Mouse (Mus musculus) monocyte, adult 2 months (primary cell): ENCODE measurements around the gene Ninl.

ENCODE experiments used
- DNase-seq, 2 experiments: peaks; one replicate each; pipeline ENCODE4 v3.0.0; 2022; ENCODE audit warnings: low spot score in 2 of 2, low read depth in 1 of 2

The Ninl gene

DNA sequence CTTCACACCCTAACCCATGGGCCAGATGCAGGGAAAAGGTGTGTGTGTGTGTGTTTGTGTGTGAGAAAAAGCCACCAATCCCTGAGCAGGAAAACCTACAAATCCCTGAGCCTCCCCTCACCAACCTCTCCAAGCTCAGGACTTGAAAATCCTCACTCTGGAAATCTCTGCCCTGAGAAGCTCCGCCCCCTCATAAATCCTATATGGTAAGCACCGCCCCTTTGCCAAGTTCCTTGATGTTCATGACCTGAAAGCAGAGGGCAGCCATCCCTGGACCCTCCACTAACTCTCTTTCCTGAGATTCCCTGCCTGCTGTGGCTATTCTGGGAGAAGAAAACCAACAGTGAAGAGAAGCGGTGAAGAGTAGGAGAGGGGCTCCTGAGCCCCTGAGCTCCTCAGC lies 40.2 kb downstream of the Ninl start:
- no peak for DNase-seq

DNA sequence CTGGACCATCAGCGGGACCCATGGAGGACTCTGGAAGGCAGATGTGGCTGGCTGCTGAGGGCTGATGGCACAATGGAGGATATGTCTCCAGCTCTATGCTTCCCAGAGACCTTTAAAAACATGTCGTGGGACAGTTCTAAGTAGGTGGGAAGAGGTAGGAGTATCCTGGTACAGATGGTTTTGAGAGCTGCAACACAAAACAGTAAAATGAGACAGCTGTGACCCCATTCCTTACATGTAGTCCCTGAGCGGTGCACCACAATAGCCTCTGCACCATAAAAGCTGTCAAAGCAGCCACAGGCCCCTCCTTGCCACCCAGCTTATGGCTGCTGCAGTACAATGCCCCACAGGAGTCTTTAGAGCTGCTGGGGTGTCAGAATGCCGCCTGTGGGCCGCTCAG lies 41.6 kb downstream of the Ninl start:
- no peak for DNase-seq

- DNase-seq, result no peak
These were observed 43.9 kb downstream of the Ninl start for GRCm38 (mm10) chr2:150995324-150995723.

GRCm38 (mm10) chr2:150991050-150991449 lies 48.1 kb downstream of the Ninl start:
- no peak for DNase-seq

GRCm38 (mm10) chr2:150990506-150990905 lies 48.7 kb downstream of the Ninl start:
- no peak for DNase-seq

- DNase-seq, result no peak
These were observed 53.8 kb downstream of the Ninl start for GRCm38 (mm10) chr2:150985359-150985758.

DNA sequence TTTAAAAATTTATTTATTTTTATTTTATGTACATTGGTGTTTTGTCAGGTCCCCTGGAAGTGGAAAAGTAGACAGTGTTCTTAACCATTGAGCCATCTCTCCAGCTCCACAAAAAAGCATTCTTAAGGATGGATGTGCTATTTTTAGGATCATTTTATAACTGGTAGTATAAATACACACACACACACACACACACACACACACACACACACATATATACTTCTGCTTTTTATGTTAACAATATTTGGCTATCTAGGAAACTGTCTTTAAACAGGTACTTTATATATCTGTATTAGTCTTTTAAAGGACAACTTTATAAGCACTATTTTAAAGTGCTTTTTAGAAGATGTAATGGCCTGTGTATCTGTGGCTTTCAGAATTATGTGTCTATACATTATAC lies 57.1 kb downstream of the Ninl start:
- DNase-seq, result no peak

DNA sequence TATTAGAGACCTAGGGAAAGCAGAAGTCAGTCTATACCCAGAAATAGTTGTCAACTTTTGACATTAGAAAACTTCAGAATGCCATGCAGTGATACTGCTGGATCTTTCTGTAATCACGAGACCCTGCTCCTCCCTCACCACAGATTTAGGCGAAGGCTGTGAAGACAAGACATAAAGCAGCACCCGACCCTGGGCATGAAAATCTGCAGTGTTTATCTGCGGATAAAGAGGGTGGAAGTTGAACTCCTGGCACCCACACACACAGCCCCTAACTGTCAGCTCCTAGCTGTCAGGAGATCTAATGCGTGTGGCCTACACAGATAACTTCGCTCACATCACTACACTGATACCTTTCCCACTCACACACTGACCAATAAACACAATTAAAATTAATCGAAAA lies 57.7 kb downstream of the Ninl start:
- no peak for DNase-seq

DNA sequence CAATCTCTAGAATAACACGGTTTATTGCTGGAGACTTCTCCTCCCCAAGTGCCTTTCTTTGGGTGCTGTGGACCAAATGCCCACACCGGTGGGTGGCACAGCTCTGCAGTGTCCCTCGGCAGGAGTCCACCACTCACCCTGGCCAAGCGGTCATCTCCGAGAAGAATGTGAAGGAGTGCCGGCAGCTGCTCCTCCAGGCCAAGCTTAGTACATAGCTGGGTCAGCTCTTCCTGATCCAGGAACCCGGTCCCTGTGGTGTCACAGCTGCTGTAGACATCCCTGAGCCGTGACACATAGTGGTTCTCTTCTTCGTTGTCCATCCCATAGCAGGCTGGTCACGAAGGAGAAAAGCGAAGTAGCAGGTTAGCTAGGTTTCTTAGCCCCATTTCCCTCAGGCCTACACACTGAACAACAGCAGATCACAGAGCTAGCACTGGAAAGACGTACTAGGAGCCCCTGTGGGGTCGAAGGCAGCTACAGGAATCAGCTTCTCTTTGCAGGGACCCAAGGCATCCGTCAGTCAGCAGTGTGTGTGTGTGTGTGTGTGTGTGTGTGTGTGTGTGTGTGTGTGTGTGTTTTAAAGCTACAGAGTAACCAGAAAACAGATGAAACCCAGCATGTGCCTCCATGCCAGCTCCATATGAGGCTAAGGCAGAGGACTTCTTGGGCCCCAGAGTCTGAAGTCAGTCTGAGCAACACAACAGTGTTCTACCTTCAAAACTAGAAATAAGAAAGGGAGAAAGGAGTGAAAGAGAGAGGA lies 59.1 kb downstream of the Ninl start:
- no peak for DNase-seq

GRCm38 (mm10) chr2:150978791-150979190 lies 60.4 kb downstream of the Ninl start:
- DNase-seq, result no peak

DNA sequence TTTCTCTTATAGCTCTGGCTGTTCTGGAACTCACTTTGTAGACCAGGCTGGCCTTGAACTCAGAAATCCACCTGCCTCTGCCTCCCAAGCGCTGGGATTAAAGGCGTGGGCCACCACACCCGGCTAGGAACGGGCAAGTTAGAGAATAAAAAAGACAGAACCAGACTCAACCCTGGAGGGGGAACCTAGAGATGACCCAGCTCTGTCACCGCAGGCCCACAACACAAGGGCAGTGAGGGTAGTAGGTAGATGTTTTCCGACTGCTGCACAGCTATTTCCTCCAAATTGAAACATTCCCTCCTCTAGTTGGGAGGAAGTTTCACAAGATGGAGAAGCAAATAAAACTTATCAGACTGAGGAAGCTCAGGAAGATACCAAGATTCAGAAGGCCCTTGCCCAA lies 61.5 kb downstream of the Ninl start:
- no peak for DNase-seq

GRCm38 (mm10) chr2:150976871-150977270 lies 62.3 kb downstream of the Ninl start:
- no peak for DNase-seq

- no peak for DNase-seq
These were observed 65.6 kb downstream of the Ninl start for GRCm38 (mm10) chr2:150973401-150974115.

DNA sequence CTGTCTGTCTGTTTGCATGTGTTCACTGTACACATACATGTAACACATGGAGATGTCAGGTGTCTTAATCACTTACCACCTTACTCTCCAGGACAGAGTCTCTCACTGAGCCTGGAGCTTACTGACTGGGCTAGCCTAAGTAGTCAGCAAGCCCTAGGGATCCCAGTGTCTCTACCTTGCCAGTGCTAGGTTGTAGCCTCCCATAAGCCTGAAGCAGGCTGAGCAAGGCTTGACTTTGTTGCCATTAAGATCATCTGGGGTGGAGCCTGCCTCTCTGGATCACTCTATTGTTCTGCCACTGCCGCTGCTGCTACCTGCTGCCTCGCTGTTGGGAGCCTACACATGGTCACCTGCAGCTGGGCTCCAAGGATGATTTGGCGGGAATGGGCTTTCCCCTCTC lies 66.5 kb downstream of the Ninl start:
- DNase-seq, result no peak

DNA sequence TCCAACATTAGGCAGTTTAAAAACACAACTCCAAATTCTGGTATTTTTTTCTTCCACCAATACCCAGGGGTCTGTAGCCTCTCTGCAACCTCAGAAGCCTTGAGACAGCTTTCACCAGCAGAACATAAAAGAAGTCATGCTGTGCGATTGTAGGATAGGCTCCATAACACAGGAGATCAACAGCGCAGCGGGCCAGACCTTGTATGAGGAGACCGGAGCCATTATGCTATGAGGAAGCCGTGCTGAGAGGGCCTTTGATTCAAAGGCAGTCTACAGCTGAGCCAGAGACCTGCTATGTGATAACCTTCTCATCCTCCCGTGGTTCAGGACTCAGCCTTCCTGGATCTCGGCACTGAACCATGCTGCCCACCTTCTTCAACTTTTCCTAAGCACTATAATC lies 67.3 kb downstream of the Ninl start:
- no peak for DNase-seq

DNA sequence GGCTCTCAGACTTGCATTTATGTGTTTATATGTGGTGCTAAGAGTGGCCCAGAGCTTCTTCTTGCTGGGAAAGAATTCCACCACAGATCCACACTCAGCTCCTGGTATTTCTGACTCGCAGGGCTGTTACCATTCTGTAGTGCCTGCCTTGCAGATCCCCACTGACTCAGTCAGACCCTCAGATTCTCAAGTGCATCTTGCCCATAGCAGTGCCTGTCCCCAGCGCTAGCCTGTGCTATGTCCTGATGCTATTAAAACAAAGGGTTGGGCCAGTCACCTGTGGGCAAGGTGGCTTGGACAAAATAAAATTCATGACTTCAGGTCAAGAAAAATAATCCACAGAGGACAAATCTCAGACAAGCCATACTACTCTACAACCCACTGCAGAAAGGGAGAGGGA lies 70.0 kb downstream of the Ninl start:
- no peak for DNase-seq

- no peak for DNase-seq
These were observed 71.7 kb downstream of the Ninl start for GRCm38 (mm10) chr2:150967491-150967890.

DNA sequence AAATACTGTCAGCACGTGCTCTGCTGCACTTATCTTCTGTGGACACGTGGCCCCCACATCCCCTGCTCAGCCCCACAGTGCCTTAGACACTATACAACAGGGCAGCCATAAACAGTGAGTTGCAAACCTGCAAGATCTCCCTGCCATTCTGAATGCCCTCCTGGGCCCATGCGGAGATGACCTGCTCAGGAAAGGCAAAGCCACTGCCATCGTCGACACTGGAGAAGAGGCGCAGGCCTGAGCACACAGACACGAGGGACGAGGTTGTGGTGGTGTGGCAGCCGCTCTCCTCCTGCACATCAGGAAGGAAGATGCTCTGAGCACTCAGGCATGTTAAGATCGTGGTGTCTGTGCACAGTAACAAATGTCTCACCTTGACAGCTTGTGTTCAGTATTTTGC lies 73.2 kb downstream of the Ninl start:
- no peak for DNase-seq

DNA sequence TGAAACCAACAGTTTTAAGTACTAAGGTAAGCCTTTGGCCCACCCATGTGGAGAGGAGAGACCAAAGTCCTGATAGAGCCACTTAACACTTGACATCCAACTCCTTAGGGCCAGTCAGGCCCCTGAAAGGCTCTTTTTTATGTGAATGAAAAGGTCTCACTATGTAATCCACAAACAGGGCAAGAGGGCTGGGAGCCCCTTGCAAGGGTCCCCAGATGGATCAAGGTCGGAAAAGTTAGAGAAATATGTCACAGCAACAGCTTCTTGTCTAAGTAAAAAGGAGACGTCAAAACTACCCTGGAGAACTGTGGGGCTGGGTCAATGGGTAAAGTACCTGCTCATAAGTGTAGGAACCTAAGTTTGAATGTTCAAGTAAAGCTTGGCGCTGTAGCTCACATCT lies 74.5 kb downstream of the Ninl start:
- DNase-seq, result no peak

GRCm38 (mm10) chr2:150963246-150963645 lies 75.9 kb downstream of the Ninl start:
- DNase-seq, result no peak

GRCm38 (mm10) chr2:150959521-150959920 lies 79.7 kb downstream of the Ninl start:
- no peak for DNase-seq

GRCm38 (mm10) chr2:150955859-150956258 lies 83.3 kb downstream of the Ninl start:
- DNase-seq, result no peak

DNA sequence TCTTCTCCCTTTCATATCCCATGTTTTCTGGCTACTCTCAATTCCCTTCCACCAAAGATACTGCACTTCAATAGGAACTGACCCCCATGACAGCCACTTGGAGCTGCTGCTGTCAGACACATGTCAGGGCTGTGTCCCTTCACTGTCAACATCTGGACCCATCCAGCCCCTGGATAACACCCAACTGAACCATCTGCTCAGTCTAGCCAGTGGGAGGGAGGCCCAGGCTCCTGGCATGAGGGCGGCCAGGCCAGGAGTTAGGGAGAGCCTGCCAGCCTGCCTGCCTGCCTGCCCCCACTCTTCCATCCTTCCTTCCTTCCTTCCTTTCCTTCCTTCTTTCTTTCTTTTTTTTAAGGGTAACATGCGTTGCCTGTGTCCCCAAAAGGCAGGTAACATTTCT lies 88.0 kb downstream of the Ninl start:
- no peak for DNase-seq
